Comparison of ENCODE assay signal across 8 mouse cellular contexts in genomic region chr2:25055068-25055405, GRCm38 (mm10). TPM values are rescaled to one million over a fixed set of nuclear protein-coding genes. Genes with fewer than 3 reads are reported as not detected.
DNase-seq lines count a peak whose midpoint lies in the region; ATAC-seq and TF ChIP-seq lines count a peak whose summit lies in the region.

No protein-coding gene starts in this region.

- no peak for TF ChIP-seq CTCF in liver, adult 2 months (IDR thresholded peaks at IDR 0.05; ENCODE audit: low read depth, low read length)

- TF ChIP-seq POLR2A in liver, adult 2 months (IDR thresholded peaks at IDR 0.05; ENCODE audit: extremely low read depth, insufficient read depth, low read length): no peak

- H3K4me2 ChIP-seq in forebrain, embryonic 15.5 days (replicated peaks): peak overlapping the region; percentile 89
- H3K4me2 ChIP-seq in kidney, embryonic 14.5 days (replicated peaks; ENCODE audit: low read depth, low read length): peak overlapping the region; percentile 78
- H3K4me2 ChIP-seq in limb, embryonic 11.5 days (ENCODE audit: low read depth, severe bottlenecking): peak overlapping the region; percentile 86
- peak overlapping the region; percentile 83 for H3K4me2 ChIP-seq in neural tube, embryonic 13.5 days

- DNase-seq in liver, adult 2 months (ENCODE audit: extremely low read depth, low read depth, low spot score): peak; percentile 76
- DNase-seq in liver: no peak
- peak; percentile 56 for DNase-seq in brain, embryonic 18.5 days (ENCODE audit: low read depth, low spot score)
- DNase-seq in limb, embryonic 11.5 days (ENCODE audit: low spot score): no peak
- no peak for DNase-seq in urinary bladder, postnatal 36 days (ENCODE audit: low spot score in 2 of 2)

- H3K27me3 ChIP-seq in liver, adult 2 months (ENCODE audit: control insufficient read depth, insufficient read depth, low read length): no peaks in the 10 kb centered on the region
- no peaks in the 10 kb centered on the region for H3K27me3 ChIP-seq in forebrain, embryonic 15.5 days
- no peaks in the 10 kb centered on the region for H3K27me3 ChIP-seq in kidney, embryonic 14.5 days (ENCODE audit: control insufficient read depth, insufficient read depth, low read length)
- H3K27me3 ChIP-seq in limb, embryonic 11.5 days (ENCODE audit: control insufficient read depth, insufficient read depth, low read length): no peaks in the 10 kb centered on the region
- H3K27me3 ChIP-seq in neural tube, embryonic 13.5 days: no peaks in the 10 kb centered on the region

- ATAC-seq in forebrain, embryonic 15.5 days (replicated peaks): peak; percentile 46
- no peak; the same call in none of the 2 replicates for ATAC-seq in kidney, embryonic 14.5 days (ENCODE audit: low FRiP score, low TSS enrichment)
- ATAC-seq in limb, embryonic 11.5 days (ENCODE audit: insufficient number of reproducible peaks, low FRiP score, low TSS enrichment, low read depth): no peak
- ATAC-seq in neural tube, embryonic 13.5 days (ENCODE audit: low read depth): peak; percentile 45

- no peaks in the 10 kb centered on the region for H3K9me3 ChIP-seq in forebrain, embryonic 15.5 days
- no peaks in the 10 kb centered on the region for H3K9me3 ChIP-seq in kidney, embryonic 14.5 days (ENCODE audit: control insufficient read depth, low read length)
- no peaks in the 10 kb centered on the region for H3K9me3 ChIP-seq in limb, embryonic 11.5 days (ENCODE audit: control insufficient read depth, low read length)
- no peaks in the 10 kb centered on the region for H3K9me3 ChIP-seq in neural tube, embryonic 13.5 days

- peak overlapping the region; percentile 79 for H3K4me3 ChIP-seq in liver, adult 2 months (ENCODE audit: insufficient read depth, low read depth, low read length)
- H3K4me3 ChIP-seq in forebrain, embryonic 15.5 days: peak overlapping the region; percentile 80
- peak overlapping the region; percentile 85 for H3K4me3 ChIP-seq in kidney, embryonic 14.5 days (ENCODE audit: low read length)
- H3K4me3 ChIP-seq in limb, embryonic 11.5 days (ENCODE audit: low read depth, low read length): peak overlapping the region; percentile 86
- H3K4me3 ChIP-seq in neural tube, embryonic 13.5 days: peak overlapping the region; percentile 59

- H3K4me1 ChIP-seq in liver, adult 2 months (ENCODE audit: control insufficient read depth, insufficient read depth, low read length): peaks cover 31% of the 10 kb centered on the region
- H3K4me1 ChIP-seq in forebrain, embryonic 15.5 days: peaks cover 25% of the 10 kb centered on the region
- peaks cover 7% of the 10 kb centered on the region for H3K4me1 ChIP-seq in kidney, embryonic 14.5 days (ENCODE audit: control insufficient read depth, insufficient read depth, low read length)
- H3K4me1 ChIP-seq in limb, embryonic 11.5 days (ENCODE audit: control insufficient read depth, insufficient read depth, low read length): peaks cover 7% of the 10 kb centered on the region
- peaks cover 26% of the 10 kb centered on the region for H3K4me1 ChIP-seq in neural tube, embryonic 13.5 days (replicated peaks)

- H3K79me2 ChIP-seq in liver, adult 2 months (ENCODE audit: control insufficient read depth, insufficient read depth, low read length): peaks cover 12% of the 10 kb centered on the region

- peak overlapping the region; percentile 93 for H3K9ac ChIP-seq in liver, adult 2 months (ENCODE audit: low read depth, low read length)
- peak overlapping the region; percentile 83 for H3K9ac ChIP-seq in forebrain, embryonic 15.5 days (replicated peaks)
- H3K9ac ChIP-seq in kidney, embryonic 14.5 days (ENCODE audit: low read depth, low read length): peak overlapping the region; percentile 84
- H3K9ac ChIP-seq in limb, embryonic 11.5 days (ENCODE audit: low read length): peak overlapping the region; percentile 79
- H3K9ac ChIP-seq in neural tube, embryonic 13.5 days: peak overlapping the region; percentile 77

- WGBS in liver, adult 2 months: 25% methylated on average over 2 of the region's 2 CpGs
- 23% methylated on average over 2 of the region's 2 CpGs for WGBS in forebrain, embryonic 15.5 days
- WGBS in kidney, embryonic 14.5 days: 52% methylated on average over 2 of the region's 2 CpGs
- WGBS in limb, embryonic 11.5 days: 64% methylated on average over 2 of the region's 2 CpGs
- 20% methylated on average over 2 of the region's 2 CpGs for WGBS in neural tube, embryonic 13.5 days

- peaks cover 4% of the 10 kb centered on the region; the same call in 1 of the 2 replicates for H3K36me3 ChIP-seq in liver, adult 2 months (ENCODE audit: control insufficient read depth, insufficient read depth, low read length)
- H3K36me3 ChIP-seq in forebrain, embryonic 15.5 days: peaks cover 30% of the 10 kb centered on the region
- peaks cover 14% of the 10 kb centered on the region for H3K36me3 ChIP-seq in kidney, embryonic 14.5 days (ENCODE audit: control insufficient read depth, insufficient read depth, low read length)
- peaks cover 2% of the 10 kb centered on the region for H3K36me3 ChIP-seq in limb, embryonic 11.5 days (ENCODE audit: control insufficient read depth, insufficient read depth, low read length)
- peaks cover 42% of the 10 kb centered on the region for H3K36me3 ChIP-seq in neural tube, embryonic 13.5 days

- peak overlapping the region; percentile 86; the same call in 1 of the 2 replicates for H3K27ac ChIP-seq in liver, adult 2 months (replicated peaks; ENCODE audit: insufficient read depth, low read depth, low read length)
- H3K27ac ChIP-seq in forebrain, embryonic 15.5 days (replicated peaks): peak overlapping the region; percentile 77
- H3K27ac ChIP-seq in kidney, embryonic 14.5 days (ENCODE audit: low read depth, low read length): no peak overlapping the region
- no peak overlapping the region for H3K27ac ChIP-seq in limb, embryonic 11.5 days (replicated peaks; ENCODE audit: low read depth, low read length)
- H3K27ac ChIP-seq in neural tube, embryonic 13.5 days (replicated peaks): peak overlapping the region; percentile 7

RNA-seq across cellular contexts. Expression of gene Nsmf, which starts 0.9 kb away (rescaled TPM):
- 71.2 and 76.2 TPM in 2 replicates for total RNA-seq in liver, adult 2 months (2014; rRNA removed)
- polyA plus RNA-seq in liver, adult 2 months (2012; rRNA removed): 182 and 219 TPM in 2 replicates
- 194 and 209 TPM in 2 replicates for polyA plus RNA-seq in forebrain, embryonic 15.5 days (2015; fragmentation: Nextera tagmentation; extraction: Ambion mirVana)
- polyA plus RNA-seq in kidney, embryonic 14.5 days (2014; fragmentation: Nextera tagmentation; extraction: Ambion mirVana): 57.4 and 67.7 TPM in 2 replicates
- 41.7 and 42.0 TPM in 2 replicates for polyA plus RNA-seq in limb, embryonic 11.5 days (2014; fragmentation: Nextera tagmentation; extraction: Ambion mirVana)
- polyA plus RNA-seq in neural tube, embryonic 13.5 days (2015; fragmentation: Nextera tagmentation; extraction: Ambion mirVana): 125 and 134 TPM in 2 replicates

RNA-seq across cellular contexts. Expression of gene Entpd8, which starts 25.1 kb away (rescaled TPM):
- 84.8 and 91.8 TPM in 2 replicates for total RNA-seq in liver, adult 2 months (2014; rRNA removed)
- polyA plus RNA-seq in liver, adult 2 months (2012; rRNA removed): 159 and 196 TPM in 2 replicates
- not detected in 2 replicates for polyA plus RNA-seq in forebrain, embryonic 15.5 days (2015; fragmentation: Nextera tagmentation; extraction: Ambion mirVana)
- polyA plus RNA-seq in kidney, embryonic 14.5 days (2014; fragmentation: Nextera tagmentation; extraction: Ambion mirVana): 1.3 and 3.0 TPM in 2 replicates
- polyA plus RNA-seq in limb, embryonic 11.5 days (2014; fragmentation: Nextera tagmentation; extraction: Ambion mirVana): not detected in 2 replicates
- polyA plus RNA-seq in neural tube, embryonic 13.5 days (2015; fragmentation: Nextera tagmentation; extraction: Ambion mirVana): not detected in 2 replicates

RNA-seq across cellular contexts. Expression of gene Noxa1, which starts 39.9 kb away (rescaled TPM):
- not detected in 2 replicates for total RNA-seq in liver, adult 2 months (2014; rRNA removed)
- polyA plus RNA-seq in liver, adult 2 months (2012; rRNA removed): 0.15 TPM in 1 of 2 replicates, not detected in the other
- not detected in 2 replicates for polyA plus RNA-seq in forebrain, embryonic 15.5 days (2015; fragmentation: Nextera tagmentation; extraction: Ambion mirVana)
- 0.36 and 0.53 TPM in 2 replicates for polyA plus RNA-seq in kidney, embryonic 14.5 days (2014; fragmentation: Nextera tagmentation; extraction: Ambion mirVana)
- 0.24 TPM in 1 of 2 replicates, not detected in the other for polyA plus RNA-seq in limb, embryonic 11.5 days (2014; fragmentation: Nextera tagmentation; extraction: Ambion mirVana)
- polyA plus RNA-seq in neural tube, embryonic 13.5 days (2015; fragmentation: Nextera tagmentation; extraction: Ambion mirVana): not detected in 2 replicates

Comparison
In these comparisons a context has a peak if more than half of its experiments do, and no peak if none do; other contexts are left out.
1. DNase-seq: peak in liver, adult 2 months (single experiment) and brain, embryonic 18.5 days (single experiment); none in liver (single experiment), limb, embryonic 11.5 days (single experiment) and urinary bladder, postnatal 36 days (0 of 2).
2. H3K27ac ChIP-seq: peak in liver, adult 2 months (single experiment), forebrain, embryonic 15.5 days (single experiment) and neural tube, embryonic 13.5 days (single experiment); none in kidney, embryonic 14.5 days (single experiment) and limb, embryonic 11.5 days (single experiment).
3. ATAC-seq: peak in forebrain, embryonic 15.5 days (single experiment) and neural tube, embryonic 13.5 days (single experiment); none in kidney, embryonic 14.5 days (single experiment) and limb, embryonic 11.5 days (single experiment).
4. RNA of gene Entpd8, which starts 25.1 kb away (polyA plus RNA-seq): 159 to 196 TPM in liver, adult 2 months; 1.3 to 3.0 TPM in kidney, embryonic 14.5 days, not detected in limb, embryonic 11.5 days, not detected in forebrain, embryonic 15.5 days and not detected in neural tube, embryonic 13.5 days; every median in the first group is over 10 times any median in the second.
5. Peak in every context shown above with its lines, with median percentiles within 50 percentile points of each other: H3K4me3 ChIP-seq, H3K9ac ChIP-seq and H3K4me2 ChIP-seq.